Mouse (Mus musculus) Patski (cell line): ENCODE results near the gene Creb3l4. TPM values are rescaled to one million over a fixed set of nuclear protein-coding genes. Genes with fewer than 3 reads are reported as not detected.

Experiments used
- ATAC-seq: fragments of 100-300 bp; one replicate; pipeline ENCODE4 v1.8.0; 2021
- CTCF ChIA-PET: fragments of 350-600 bp; sonication (Branson Sonifier 250); formaldehyde crosslinking; loops from one replicate; lab custom pipeline; 2022; ENCODE audit warnings: inconsistent platforms; lab: Charles Lee
- POLR2A ChIA-PET: fragments of 350-600 bp; sonication (Branson Sonifier 250); formaldehyde crosslinking; loops from one replicate; lab custom pipeline; 2022; ENCODE audit warnings: antibody characterized with exemption, inconsistent platforms; lab: Charles Lee
- DNase-seq: peaks from one replicate; pipeline ENCODE4 v3.0.0-alpha.2; 2011; ENCODE audit warnings: low read depth, low spot score
- H3K27me3 ChIP-seq: fragments of 371-371 bp; one replicate; pipeline ENCODE4 v1.5.1; 2021
- CTCF ChIP-seq: fragments of 100-300 bp; IDR thresholded peaks from one replicate; pipeline ENCODE4 v1.5.1; 2021
- in situ Hi-C: fragments of 300-500 bp; cut with MboI; formaldehyde crosslinking; loops from 3 replicates; pipeline ENCODE4 v1.11.1; 2018; ENCODE audit warnings: low pct_unique_long_range_greater_than_20kb, mixed read lengths
- polyA plus RNA-seq: library from polyadenylated mRNA; unstranded; gene quantifications from one replicate; pipeline ENCODE4 v1.2.3, GENCODE M21; 2021

Gene Creb3l4
- polyA plus RNA-seq, 1 experiment from 2014 or later = 1.1 TPM

DNA sequence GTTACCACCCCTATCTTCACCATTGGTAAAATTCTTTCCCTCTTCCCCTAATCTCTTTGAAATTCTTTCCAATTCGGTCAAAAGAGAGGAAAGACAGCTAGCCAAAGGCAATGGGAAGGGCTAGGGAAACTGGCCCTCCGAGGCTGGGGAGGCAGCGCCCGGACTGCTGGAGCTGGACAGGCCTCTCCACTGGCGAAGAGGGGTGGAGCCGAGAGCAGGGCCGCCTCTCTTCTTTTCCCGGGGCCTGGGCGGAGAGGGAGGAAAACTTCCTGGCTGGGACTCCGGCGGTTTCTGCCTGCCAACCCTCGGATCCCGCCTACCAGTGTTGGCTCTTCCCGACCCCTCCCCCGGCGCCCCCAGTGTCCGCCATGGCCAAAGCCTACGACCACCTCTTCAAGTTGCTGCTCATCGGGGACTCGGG is 22.8 kb downstream of the Creb3l4 start:
- in situ Hi-C loops = loop anchor here (5.0 kb wide), 2 partner anchors 37 to 152 kb away; no protein-coding TSS in a partner anchor
- DNase-seq (no peak), ATAC-seq (peak; percentile 83)
- CTCF ChIA-PET = interaction anchor here (1.1 to 1.6 kb wide), 4 partner anchors 10 to 153 kb away, joined by 3 to 7 read pairs (median 4); partner anchors contain the start of genes Jtb and Slc39a1
- TF ChIP-seq CTCF = no peak
- H3K27me3 ChIP-seq = no peaks in the 10 kb centered on the region
- POLR2A ChIA-PET = interaction anchor here (0.9 to 1.7 kb wide), 6 partner anchors 11 to 172 kb away, joined by 3 to 9 read pairs (median 4); partner anchors contain the start of genes Jtb and Slc39a1

DNA sequence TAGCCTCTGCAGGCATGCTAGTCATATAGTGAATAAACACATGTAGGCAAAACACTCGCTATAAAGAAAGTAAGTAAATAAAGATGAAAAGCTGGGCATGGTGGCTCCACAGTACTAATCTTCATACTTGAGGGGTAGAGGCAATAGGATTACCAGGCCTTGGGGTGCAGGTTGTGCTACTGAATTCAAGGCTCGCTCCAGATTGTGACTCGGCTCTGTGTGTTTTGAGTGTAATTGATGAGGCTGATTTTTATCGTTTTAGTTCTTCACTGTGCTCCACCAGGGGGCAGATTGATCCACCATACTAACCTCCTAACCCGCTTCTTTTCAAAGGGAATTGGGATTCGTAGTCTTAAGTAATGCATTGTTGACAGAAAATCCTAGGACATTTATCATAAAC is 23.2 kb downstream of the Creb3l4 start:
- ChIA-PET POLR2A (interaction anchor here (0.6 to 1.7 kb wide), 7 partner anchors 12 to 172 kb away, joined by 3 to 9 read pairs (median 4); partner anchors contain the start of genes Jtb and Slc39a1), CTCF (interaction anchor here (1.1 to 1.6 kb wide), 4 partner anchors 11 to 154 kb away, joined by 3 to 7 read pairs (median 4); partner anchors contain the start of genes Jtb and Slc39a1)
- DNase-seq = no peak
- in situ Hi-C loops = loop anchor here (5.0 kb wide), 2 partner anchors 37 to 152 kb away; no protein-coding TSS in a partner anchor
- peak; percentile 51 for ATAC-seq
- peak; percentile 90 for TF ChIP-seq CTCF
- H3K27me3 ChIP-seq = no peaks in the 10 kb centered on the region

DNA sequence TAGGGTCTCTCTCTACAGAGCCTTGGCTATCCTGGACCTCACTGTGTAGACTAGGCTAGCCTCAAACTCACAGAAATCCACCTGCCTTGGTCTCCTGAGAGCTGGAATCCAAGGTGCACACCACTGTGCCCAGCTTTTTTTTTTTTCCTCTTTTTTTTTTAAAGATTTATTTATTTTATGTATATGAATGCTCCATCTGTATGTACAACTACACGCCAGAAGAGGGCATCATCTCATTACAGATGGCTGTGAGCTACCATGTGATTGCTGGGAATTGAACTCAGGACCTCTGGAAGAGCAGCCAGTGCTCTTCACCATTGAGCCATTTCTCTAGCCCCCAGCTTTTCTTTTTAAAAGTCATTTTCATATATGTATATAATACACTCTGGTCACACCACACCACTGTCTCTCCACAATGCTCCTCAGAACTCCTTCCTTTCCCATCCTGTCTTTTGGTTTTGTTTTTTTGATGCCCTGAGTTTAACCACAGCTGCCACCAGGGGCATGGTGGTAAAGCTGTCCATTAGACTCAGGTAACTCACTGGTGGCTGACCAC is 27.4 kb downstream of the Creb3l4 start:
- no peak for DNase-seq
- no peaks in the 10 kb centered on the region for H3K27me3 ChIP-seq
- peak; percentile 77 for TF ChIP-seq CTCF
- in situ Hi-C loops = no loop called here
- ATAC-seq = no peak
- ChIA-PET CTCF (interaction anchor here (0.6 to 2.2 kb wide), 21 partner anchors 9 to 251 kb away, joined by 3 to 7 read pairs (median 3); partner anchors contain the start of genes Jtb and Slc39a1), POLR2A (interaction anchor here (0.6 kb wide), 2 partner anchors 14 to 54 kb away, joined by 3 to 8 read pairs; no protein-coding TSS in a partner anchor)

DNA sequence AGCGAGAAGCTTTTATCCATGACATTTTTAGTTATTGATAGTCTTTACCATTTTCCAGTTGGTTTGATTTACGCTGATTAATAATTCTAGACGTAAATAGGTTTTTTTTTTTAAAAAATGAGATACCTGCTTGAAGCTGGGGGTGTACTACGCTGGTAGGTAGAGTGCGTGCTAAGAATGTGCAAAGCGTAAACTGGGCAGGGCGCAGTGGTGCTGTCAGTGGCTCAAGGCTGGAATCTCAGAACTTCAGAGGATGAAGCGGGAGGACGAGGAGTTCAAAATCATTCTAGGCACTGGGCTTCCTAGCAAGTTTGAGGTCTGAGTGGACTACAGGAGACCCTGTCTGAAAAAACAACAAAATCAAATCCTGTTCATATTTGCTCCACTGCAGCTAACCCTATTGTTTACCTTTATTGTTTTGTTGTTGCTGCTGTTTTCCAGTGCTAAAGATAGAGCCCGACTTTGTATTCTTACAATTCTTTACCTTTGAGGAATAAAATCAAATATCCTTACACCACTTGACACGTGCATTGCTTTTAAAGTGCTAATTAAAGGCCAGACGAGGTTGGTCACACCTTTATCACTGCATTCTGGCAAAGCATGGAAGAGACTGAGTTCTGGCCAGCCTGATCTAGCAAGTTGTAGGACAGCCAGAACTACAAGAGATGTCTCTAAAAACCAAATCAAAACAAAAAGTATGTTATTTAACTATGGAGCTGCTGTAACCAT is 29.2 kb downstream of the Creb3l4 start:
- H3K27me3 ChIP-seq = no peaks in the 10 kb centered on the region
- POLR2A ChIA-PET = interaction anchor here (0.7 to 0.9 kb wide), 3 partner anchors 12 to 157 kb away, joined by 3 to 4 read pairs (median 4); partner anchors contain the start of gene Slc39a1

DNA sequence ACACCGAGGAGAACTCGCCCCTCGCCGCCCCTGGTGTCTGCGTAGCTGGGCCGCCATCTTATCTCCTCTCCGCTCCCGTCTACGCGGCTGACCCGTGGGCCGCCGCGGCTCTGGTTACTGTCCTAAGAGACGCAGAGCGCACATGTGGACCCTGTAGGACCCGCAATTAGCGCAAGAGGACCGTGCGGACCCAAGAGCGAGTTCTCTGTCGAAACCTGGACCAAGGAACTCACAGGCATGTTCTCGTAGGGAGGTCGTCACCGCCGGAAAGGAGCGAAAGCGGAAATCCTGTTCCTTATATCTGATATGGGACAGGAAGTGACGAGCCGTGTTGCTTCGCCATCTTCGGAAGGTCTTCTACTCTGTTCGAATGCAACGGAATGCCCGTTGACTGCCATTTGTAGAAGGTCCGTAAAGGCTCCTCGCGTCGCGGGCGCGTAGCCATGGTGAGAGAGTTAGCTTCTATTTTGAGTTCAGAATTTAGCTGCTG is 29.9 kb downstream of the Creb3l4 start, which contains the start of the genes Rps27 and Rab13:
Gene Rps27, minus strand, starts transcription at position 275 of the 490 bp plus-strand sequence.
Gene Rab13, plus strand, starts transcription at position 319 of the 490 bp plus-strand sequence.
- DNase-seq (peak; percentile 96), ATAC-seq (peak; percentile 85)
- in situ Hi-C loops = no loop called here

More for the DNA sequence above, 29.2 kb downstream of the Creb3l4 start:
- ATAC-seq = no peak
- in situ Hi-C loops = no loop called here
- DNase-seq = no peak
- TF ChIP-seq CTCF = no peak
- CTCF ChIA-PET = interaction anchor here (1.2 to 2.2 kb wide), 4 partner anchors 24 to 159 kb away, joined by 3 to 7 read pairs (median 4); no protein-coding TSS in a partner anchor

DNA sequence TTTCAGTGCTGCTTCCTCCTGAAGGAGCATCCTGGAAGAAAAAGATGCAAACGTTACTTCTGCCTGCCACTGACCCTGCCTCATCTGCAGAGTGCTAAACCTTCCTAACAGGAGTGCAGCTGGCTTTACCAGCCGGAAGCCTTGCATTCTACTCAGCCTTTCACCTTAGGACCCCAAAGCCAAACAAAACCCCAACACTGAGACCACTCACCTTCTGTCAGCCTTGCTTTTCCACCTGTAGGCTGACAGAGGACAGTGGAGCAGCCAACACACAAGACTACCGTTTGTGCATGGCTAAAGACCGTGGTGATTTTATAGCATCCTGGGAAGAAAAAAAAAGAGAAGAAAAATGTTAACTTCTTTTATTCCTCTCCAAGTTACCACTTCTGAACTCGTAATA is 30.6 kb downstream of the Creb3l4 start:
- in situ Hi-C loops = no loop called here
- TF ChIP-seq CTCF = no peak
- DNase-seq (no peak), ATAC-seq (no peak)
- ChIA-PET CTCF (interaction anchor here (1.3 kb wide), 1 partner anchor 161 kb away, joined by 4 read pairs; no protein-coding TSS in a partner anchor), POLR2A (interaction anchor here (0.5 to 1.7 kb wide), 5 partner anchors 9 to 71 kb away, joined by 3 to 9 read pairs (median 6); no protein-coding TSS in a partner anchor)
- no peaks in the 10 kb centered on the region for H3K27me3 ChIP-seq

More for the DNA sequence above, 29.9 kb downstream of the Creb3l4 start, which contains the start of the genes Rps27 and Rab13:
- no peaks in the 10 kb centered on the region for H3K27me3 ChIP-seq
- ChIA-PET CTCF (interaction anchor here (0.6 to 1.7 kb wide), 3 partner anchors 19 to 160 kb away, joined by 3 to 4 read pairs (median 3); no protein-coding TSS in a partner anchor), POLR2A (interaction anchor here (0.6 to 1.7 kb wide), 7 partner anchors 9 to 158 kb away, joined by 3 to 9 read pairs (median 4); partner anchors contain the start of gene Slc39a1)
- no peak for TF ChIP-seq CTCF

DNA sequence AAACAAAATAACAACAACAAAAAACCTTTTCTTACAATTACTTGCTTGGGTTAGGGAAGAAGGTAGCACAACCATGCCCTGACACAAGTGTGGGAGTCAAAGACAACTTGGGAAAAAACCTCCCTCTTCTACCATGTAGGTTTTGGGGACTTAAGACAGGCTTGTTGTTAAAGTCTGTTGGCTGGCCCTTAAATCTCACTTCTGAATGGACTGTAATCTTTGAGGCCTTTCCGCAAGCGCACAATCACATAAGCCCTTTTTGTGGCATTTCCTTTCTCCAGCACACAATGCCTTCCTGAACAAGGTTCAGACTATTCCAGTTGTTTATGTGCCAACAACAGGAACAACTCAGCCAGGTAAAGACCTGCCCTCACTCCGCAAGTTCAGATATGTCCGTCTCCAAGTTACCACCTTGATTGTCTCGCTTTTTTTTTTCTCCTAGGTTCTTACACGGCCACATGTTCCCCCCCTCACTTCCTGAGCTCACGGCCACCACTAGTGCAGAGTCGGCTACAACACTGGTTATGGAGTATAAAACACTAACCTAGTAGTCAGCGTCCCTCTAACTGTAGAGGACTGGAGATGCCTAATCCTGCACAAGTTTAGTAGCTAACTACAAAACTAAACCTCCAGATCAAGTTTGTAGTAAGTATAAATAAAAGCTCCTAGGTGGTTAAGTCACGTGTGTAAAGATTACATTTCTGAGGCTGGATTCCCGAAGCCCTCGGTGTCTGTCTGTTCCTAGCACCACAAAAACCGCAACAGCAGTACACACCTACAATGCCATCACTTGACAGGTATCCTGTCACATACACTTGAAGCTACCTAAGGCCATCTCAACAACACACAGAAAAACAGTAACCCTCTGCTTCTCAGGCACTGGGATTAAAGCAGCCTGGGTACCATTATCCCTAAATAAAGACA is 31.6 kb downstream of the Creb3l4 start:
- ATAC-seq (no peak), DNase-seq (no peak)
- H3K27me3 ChIP-seq = no peaks in the 10 kb centered on the region
- POLR2A ChIA-PET = interaction anchor here (1.4 to 1.7 kb wide), 2 partner anchors 8 to 10 kb away, joined by 4 to 9 read pairs; no protein-coding TSS in a partner anchor
- CTCF ChIA-PET = interaction anchor here (1.3 to 1.4 kb wide), 2 partner anchors 79 to 162 kb away, joined by 3 to 4 read pairs; no protein-coding TSS in a partner anchor
- in situ Hi-C loops = no loop called here
- no peak for TF ChIP-seq CTCF

DNA sequence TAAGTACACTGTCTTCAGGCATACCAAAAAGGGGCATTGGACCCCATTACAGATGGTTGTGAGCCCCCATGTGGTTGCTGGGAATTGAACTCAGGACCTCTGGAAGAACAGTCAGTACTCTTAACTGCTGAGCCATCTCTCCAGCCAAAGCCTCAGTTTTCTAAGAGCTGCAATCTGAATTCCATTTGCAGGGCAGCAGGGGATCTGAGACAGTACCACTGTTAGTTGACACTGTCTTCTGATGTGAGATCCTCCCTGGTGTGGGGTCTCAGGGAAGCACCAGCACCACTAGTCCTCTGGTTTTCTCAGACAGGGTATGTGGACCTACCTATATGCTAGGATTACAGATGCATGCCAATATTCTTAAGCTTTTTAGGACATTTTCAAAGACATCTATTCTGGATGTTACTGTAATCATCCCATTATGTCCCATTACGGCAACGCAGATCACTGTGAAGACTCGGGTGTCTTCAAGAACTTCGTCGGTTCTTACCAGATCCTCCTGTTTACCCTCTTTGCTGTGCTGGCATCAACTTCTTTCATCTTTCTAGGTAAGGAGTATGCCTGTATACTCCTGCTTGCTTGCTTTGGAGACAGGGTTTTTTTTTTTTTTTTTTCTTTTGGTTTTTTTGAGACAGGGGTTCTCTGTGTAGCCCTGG is 33.3 kb downstream of the Creb3l4 start:
- CTCF ChIA-PET = interaction anchor here (1.3 kb wide), 1 partner anchor 164 kb away, joined by 3 read pairs; no protein-coding TSS in a partner anchor
- ATAC-seq (no peak), DNase-seq (no peak)
- no peak for TF ChIP-seq CTCF
- no peaks in the 10 kb centered on the region for H3K27me3 ChIP-seq
- POLR2A ChIA-PET = no interaction called here
- in situ Hi-C loops = no loop called here
